Mouse (Mus musculus) MEL (cell line): ENCODE results near the gene Gm20388.

Experiments used
- BHLHE40 ChIP-seq: IDR thresholded peaks from 2 replicates; pipeline ENCODE4 v1.6.1; 2012; ENCODE audit warnings: low read depth, mild to moderate bottlenecking, inconsistent platforms, low read length, improper control_type of control experiment, borderline replicate concordance
- JUND ChIP-seq: IDR thresholded peaks from 2 replicates; pipeline ENCODE4 v1.6.1; 2011; ENCODE audit warnings: low read depth, mild to moderate bottlenecking, improper control_type of control experiment, low read length
- POLR2AphosphoS5 ChIP-seq: IDR thresholded peaks from 2 replicates; pipeline ENCODE4 v1.6.1; 2012; ENCODE audit warnings: low read depth, borderline replicate concordance, mild to moderate bottlenecking, inconsistent platforms, low read length, moderate library complexity, mixed read lengths
- RAD21 ChIP-seq: IDR thresholded peaks from 2 replicates; pipeline ENCODE4 v1.6.1; 2011; ENCODE audit warnings: mild to moderate bottlenecking, low read depth, low read length, improper control_type of control experiment
- ZC3H11A ChIP-seq: IDR thresholded peaks from 2 replicates; pipeline ENCODE4 v1.6.1; 2012; ENCODE audit warnings: low read depth, mild to moderate bottlenecking, inconsistent platforms, low read length, improper control_type of control experiment

DNA sequence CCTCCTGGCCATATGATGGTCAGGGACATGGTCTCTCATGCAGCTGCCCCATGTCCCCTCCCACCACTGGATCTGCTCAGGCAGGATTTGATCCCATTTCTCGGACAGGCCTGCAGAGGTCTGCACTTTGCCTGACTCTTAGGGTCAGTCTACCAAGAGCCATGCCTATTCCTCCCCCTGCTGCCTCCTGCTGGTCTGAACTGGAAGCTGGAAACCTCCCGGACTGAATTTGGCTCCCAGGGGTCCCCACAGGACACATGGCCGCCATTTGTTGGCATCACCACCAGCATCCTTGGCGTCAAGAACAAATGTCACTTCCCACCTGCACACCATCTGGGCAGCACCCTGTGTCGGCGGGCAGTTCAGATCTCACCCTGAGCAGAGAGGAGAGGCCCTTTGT is 1402.8 kb downstream of the Gm20388 start:
- TF ChIP-seq POLR2AphosphoS5 = no peak
- no peak for TF ChIP-seq ZC3H11A
- TF ChIP-seq JUND = no peak
- TF ChIP-seq BHLHE40 = no peak
- no peak for TF ChIP-seq RAD21
